Mouse (Mus musculus) forebrain, embryonic 12.5 days (tissue): ENCODE data around the gene Creb3l1. TPM values are rescaled to one million over a fixed set of nuclear protein-coding genes. Genes with fewer than 3 reads are reported as not detected.

Experiments used
- ATAC-seq: fragments of 200-750 bp; cut with Nextera tagmentation; 2 replicates; pipeline ENCODE4 v1.8.0; 2017; ENCODE audit warnings: moderate TSS enrichment; ENCODE audit not compliant: low FRiP score
- H3K27ac ChIP-seq: fragments of 300-500 bp; sonication (generic); 2 replicates; pipeline ENCODE4 v1.5.1; 2016; ENCODE audit warnings: mild to moderate bottlenecking
- H3K27me3 ChIP-seq: fragments of 300-500 bp; sonication (generic); 2 replicates; pipeline ENCODE4 v1.6.1; 2016; ENCODE audit warnings: mild to moderate bottlenecking
- H3K36me3 ChIP-seq: fragments of 300-500 bp; sonication (generic); replicated peaks from 2 replicates; pipeline ENCODE4 v1.6.1; 2016; ENCODE audit warnings: mild to moderate bottlenecking
- H3K4me1 ChIP-seq: fragments of 300-500 bp; sonication (generic); 2 replicates; pipeline ENCODE4 v1.6.1; 2016
- H3K4me2 ChIP-seq: fragments of 300-500 bp; sonication (generic); 2 replicates; pipeline ENCODE4 v1.6.1; 2016; ENCODE audit warnings: mild to moderate bottlenecking, moderate library complexity
- H3K4me3 ChIP-seq: fragments of 300-500 bp; sonication (generic); replicated peaks from 2 replicates; pipeline ENCODE4 v1.5.1; 2016; ENCODE audit warnings: mild to moderate bottlenecking
- H3K9ac ChIP-seq: fragments of 300-500 bp; sonication (generic); 2 replicates; pipeline ENCODE4 v1.6.1; 2016; ENCODE audit warnings: mild to moderate bottlenecking
- H3K9me3 ChIP-seq: fragments of 300-500 bp; sonication (generic); 2 replicates; pipeline ENCODE4 v1.6.1; 2016
- WGBS: fragments of 180-500 bp; shearing (Covaris S2); methylation state at CpG from one replicate; pipeline ENCODE4 v1.1.7; 2016; 5-methylcytosine and 5-hydroxymethylcytosine counted together
- polyA plus RNA-seq: library from polyadenylated mRNA; unstranded; fragments of >200 nt; fragmentation: Nextera tagmentation; extraction: Ambion mirVana; gene quantifications from 2 replicates; pipeline ENCODE4 v1.2.1, GENCODE M21; 2016

The Creb3l1 gene
- polyA plus RNA-seq, 1 experiment from 2014 or later, result 1.4 TPM

GRCm38 (mm10) chr2:92029387-92030133 is 5.3 kb upstream of the Creb3l1 start:
- no peak overlapping the region for H3K4me3 ChIP-seq
- no peak for ATAC-seq
- peaks cover 18% of the 10 kb centered on the region for H3K27me3 ChIP-seq
- no peaks in the 10 kb centered on the region for H3K36me3 ChIP-seq
- no peak overlapping the region for H3K9ac ChIP-seq
- H3K27ac ChIP-seq, result no peak overlapping the region
- no peak overlapping the region for H3K4me2 ChIP-seq
- no peaks in the 10 kb centered on the region for H3K9me3 ChIP-seq
- 74% methylated on average over 10 of the region's 10 CpGs for WGBS
- peaks cover under 1% of the 10 kb centered on the region; the same call in 1 of the 2 replicates for H3K4me1 ChIP-seq

- no peak overlapping the region for H3K4me3 ChIP-seq
- H3K4me2 ChIP-seq, result no peak overlapping the region
- H3K4me1 ChIP-seq, result peaks cover 12% of the 10 kb centered on the region
- ATAC-seq, result no peak
- no peaks in the 10 kb centered on the region for H3K9me3 ChIP-seq
- H3K27me3 ChIP-seq, result peaks cover 33% of the 10 kb centered on the region
- H3K36me3 ChIP-seq, result no peaks in the 10 kb centered on the region
- no peak overlapping the region for H3K27ac ChIP-seq
- no peak overlapping the region for H3K9ac ChIP-seq
- 70% methylated on average over 11 of the region's 11 CpGs for WGBS
Measured at GRCm38 (mm10) chr2:92027811-92028590, 3.7 kb upstream of the Creb3l1 start.

- Histone ChIP-seq H3K9me3 (no peaks in the 10 kb centered on the region), H3K27ac (no peak overlapping the region), H3K9ac (no peak overlapping the region), H3K4me3 (no peak overlapping the region), H3K4me2 (no peak overlapping the region), H3K4me1 (peaks cover 12% of the 10 kb centered on the region), H3K36me3 (no peaks in the 10 kb centered on the region), H3K27me3 (peaks cover 51% of the 10 kb centered on the region)
- ATAC-seq, result no peak
- WGBS, result 81% methylated on average over 6 of the region's 6 CpGs
Measured at GRCm38 (mm10) chr2:92025966-92026365, 1.7 kb upstream of the Creb3l1 start.

GRCm38 (mm10) chr2:92025202-92025601 is 900 bp upstream of the Creb3l1 start:
- 90% methylated on average over 2 of the region's 2 CpGs for WGBS
- no peak for ATAC-seq

GRCm38 (mm10) chr2:92023362-92024273 is 684 bp downstream of the Creb3l1 start:
- 4% methylated on average over 54 of the region's 56 CpGs for WGBS
- peak; percentile 53 for ATAC-seq

More at GRCm38 (mm10) chr2:92025202-92025601, 900 bp upstream of the Creb3l1 start:
- no peaks in the 10 kb centered on the region for H3K36me3 ChIP-seq
- no peak overlapping the region for H3K4me3 ChIP-seq
- no peak overlapping the region for H3K27ac ChIP-seq
- no peak overlapping the region for H3K9ac ChIP-seq
- peaks cover 55% of the 10 kb centered on the region for H3K27me3 ChIP-seq
- H3K9me3 ChIP-seq, result no peaks in the 10 kb centered on the region
- H3K4me2 ChIP-seq, result no peak overlapping the region
- peaks cover 12% of the 10 kb centered on the region for H3K4me1 ChIP-seq

GRCm38 (mm10) chr2:92020676-92021265 is 3.5 kb downstream of the Creb3l1 start:
- Histone ChIP-seq H3K9me3 (no peaks in the 10 kb centered on the region), H3K36me3 (no peaks in the 10 kb centered on the region), H3K27ac (no peak overlapping the region), H3K4me3 (no peak overlapping the region), H3K4me2 (no peak overlapping the region), H3K4me1 (peaks cover 12% of the 10 kb centered on the region), H3K27me3 (peaks cover 46% of the 10 kb centered on the region), H3K9ac (no peak overlapping the region)
- WGBS, result 59% methylated on average over 4 of the region's 4 CpGs
- ATAC-seq, result no peak

More at GRCm38 (mm10) chr2:92023362-92024273, 684 bp downstream of the Creb3l1 start:
- Histone ChIP-seq H3K9ac (peak overlapping the region; percentile 65), H3K27ac (no peak overlapping the region), H3K4me3 (peak overlapping the region; percentile 53), H3K4me1 (peaks cover 12% of the 10 kb centered on the region), H3K9me3 (no peaks in the 10 kb centered on the region), H3K4me2 (peak overlapping the region; percentile 99), H3K36me3 (no peaks in the 10 kb centered on the region), H3K27me3 (peaks cover 55% of the 10 kb centered on the region)

- H3K9ac ChIP-seq, result no peak overlapping the region
- H3K4me2 ChIP-seq, result no peak overlapping the region
- H3K4me3 ChIP-seq, result no peak overlapping the region
- ATAC-seq, result no peak
- no peaks in the 10 kb centered on the region for H3K9me3 ChIP-seq
- peaks cover 16% of the 10 kb centered on the region for H3K27me3 ChIP-seq
- 90% methylated on average over 1 of the region's 1 CpGs for WGBS
- no peak overlapping the region for H3K27ac ChIP-seq
- H3K4me1 ChIP-seq, result no peaks in the 10 kb centered on the region
- H3K36me3 ChIP-seq, result no peaks in the 10 kb centered on the region
Measured at GRCm38 (mm10) chr2:92017440-92017839, 6.9 kb downstream of the Creb3l1 start.

- Histone ChIP-seq H3K4me2 (no peak overlapping the region), H3K27me3 (peaks cover 11% of the 10 kb centered on the region), H3K9me3 (no peaks in the 10 kb centered on the region), H3K4me1 (no peaks in the 10 kb centered on the region), H3K9ac (no peak overlapping the region), H3K4me3 (no peak overlapping the region), H3K36me3 (no peaks in the 10 kb centered on the region), H3K27ac (no peak overlapping the region)
- 64% methylated on average over 3 of the region's 3 CpGs for WGBS
- ATAC-seq, result no peak
Measured at GRCm38 (mm10) chr2:92016981-92017380, 7.3 kb downstream of the Creb3l1 start.

GRCm38 (mm10) chr2:92014891-92015290 is 9.4 kb downstream of the Creb3l1 start:
- WGBS, result 76% methylated on average over 5 of the region's 5 CpGs
- no peak for ATAC-seq
- H3K27me3 ChIP-seq, result peaks cover 13% of the 10 kb centered on the region
- H3K4me3 ChIP-seq, result no peak overlapping the region
- no peaks in the 10 kb centered on the region for H3K36me3 ChIP-seq
- H3K9ac ChIP-seq, result no peak overlapping the region
- no peak overlapping the region for H3K4me2 ChIP-seq
- no peaks in the 10 kb centered on the region for H3K4me1 ChIP-seq
- no peaks in the 10 kb centered on the region for H3K9me3 ChIP-seq
- H3K27ac ChIP-seq, result no peak overlapping the region

GRCm38 (mm10) chr2:92014248-92014647 is 10.1 kb downstream of the Creb3l1 start:
- ATAC-seq, result no peak
- Histone ChIP-seq H3K36me3 (no peaks in the 10 kb centered on the region), H3K27ac (no peak overlapping the region), H3K9me3 (no peaks in the 10 kb centered on the region), H3K9ac (no peak overlapping the region), H3K27me3 (peaks cover 19% of the 10 kb centered on the region), H3K4me2 (no peak overlapping the region), H3K4me1 (no peaks in the 10 kb centered on the region), H3K4me3 (no peak overlapping the region)
- WGBS, result 83% methylated on average over 6 of the region's 6 CpGs

- no peaks in the 10 kb centered on the region for H3K9me3 ChIP-seq
- no peak for ATAC-seq
- no peak overlapping the region for H3K4me2 ChIP-seq
- H3K4me1 ChIP-seq, result peaks cover 6% of the 10 kb centered on the region; the same call in 1 of the 2 replicates
- 0 out of 2 replicates have a peak overlapping the region, but pooled peaks have one; percentile 19 for H3K27ac ChIP-seq
- no peaks in the 10 kb centered on the region for H3K36me3 ChIP-seq
- H3K4me3 ChIP-seq, result no peak overlapping the region
- peaks cover 22% of the 10 kb centered on the region for H3K27me3 ChIP-seq
- no peak overlapping the region for H3K9ac ChIP-seq
- 48% methylated on average over 8 of the region's 8 CpGs for WGBS
Measured at GRCm38 (mm10) chr2:92012768-92013445, 11.4 kb downstream of the Creb3l1 start.
